Mouse (Mus musculus): Measurements from ENCODE around the gene Arhgdib. TPM values are rescaled to one million over a fixed set of nuclear protein-coding genes. Genes with fewer than 3 reads are reported as not detected.

Gene Arhgdib
- polyA plus RNA-seq, 2 experiments, result 84.5 to 122 TPM

DNA sequence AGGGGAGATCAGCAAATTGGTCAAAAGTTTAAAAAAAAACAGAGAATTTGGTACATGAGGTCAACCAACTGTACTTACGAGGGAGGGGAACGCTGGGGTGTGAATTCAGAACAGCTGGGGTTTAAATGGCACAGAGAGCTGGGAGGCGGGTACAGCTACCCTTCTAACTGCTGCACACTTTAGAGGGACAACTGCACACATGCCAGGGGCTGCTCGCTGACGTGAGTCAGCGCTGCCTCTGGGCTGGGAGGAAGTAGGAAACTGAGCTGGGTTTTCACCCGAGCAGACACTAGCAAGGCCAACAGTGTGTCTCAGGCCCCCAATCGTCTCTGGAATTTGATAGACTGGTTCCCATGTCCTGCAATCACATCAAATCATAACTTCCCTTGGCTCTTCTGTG lies 16.6 kb downstream of the Arhgdib start:
- no peak overlapping the region for H3K9ac ChIP-seq (replicated peaks)
- H3K9me3 ChIP-seq (ENCODE audit: control insufficient read depth, low read length), result no peaks in the 10 kb centered on the region
- no peaks in the 10 kb centered on the region for H3K4me1 ChIP-seq (replicated peaks; ENCODE audit: control insufficient read depth in 2 of 2, insufficient read depth in 2 of 2, low read length in 1 of 2)
- WGBS (ENCODE audit: insufficient replicate concordance), result 55% methylated on average over 8 of the region's 8 CpGs
- H3K4me3 ChIP-seq (ENCODE audit: insufficient read depth in 1 of 2, low read depth in 2 of 2, low read length in 2 of 2), result no peak overlapping the region
- ATAC-seq (ENCODE audit: insufficient read depth) (no peak), DNase-seq (ENCODE audit: low read depth in 3 of 3, low spot score in 3 of 3) (no peak)
- H3K4me2 ChIP-seq (ENCODE audit: low read depth), result no peak overlapping the region
- H3K27ac ChIP-seq, result no peak overlapping the region
- no peaks in the 10 kb centered on the region for H3K36me3 ChIP-seq (replicated peaks; ENCODE audit: control insufficient read depth, insufficient read depth, low read depth)
- no peak for TF ChIP-seq CTCF (IDR thresholded peaks at IDR 0.05; ENCODE audit: low read depth)
- no peak for TF ChIP-seq EP300 (IDR thresholded peaks at IDR 0.05; ENCODE audit: low read depth)
- no peaks in the 10 kb centered on the region for H3K27me3 ChIP-seq (ENCODE audit: control insufficient read depth, insufficient read depth, low read length)

DNA sequence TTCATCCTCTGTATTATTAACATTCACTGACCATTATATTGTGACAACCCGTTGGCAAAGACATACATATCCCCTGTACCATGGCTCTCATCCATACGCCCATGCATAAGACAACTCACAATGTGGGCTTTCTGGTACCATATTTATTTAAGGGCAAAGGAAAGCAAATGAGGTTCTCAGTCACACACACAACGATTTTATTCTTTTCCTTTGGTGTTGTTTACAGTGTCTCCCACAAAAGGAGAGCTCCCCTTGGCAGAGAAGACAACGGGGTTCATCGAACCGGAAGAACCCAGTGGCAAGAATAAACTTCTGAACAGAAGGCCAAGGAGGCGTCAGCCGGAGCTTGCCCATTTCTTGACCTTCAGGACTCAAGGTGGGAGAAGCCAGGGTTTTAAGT lies 18.2 kb downstream of the Arhgdib start, which contains the start of gene Pde6h:
Gene Pde6h, plus strand, starts transcription at position 301 of the 400 bp plus-strand sequence.
- no peak within 1 kb of the TSS for H3K4me2 ChIP-seq (ENCODE audit: low read depth)
- 78% methylated on average over 8 of the region's 8 CpGs for WGBS (ENCODE audit: insufficient replicate concordance)

DNA sequence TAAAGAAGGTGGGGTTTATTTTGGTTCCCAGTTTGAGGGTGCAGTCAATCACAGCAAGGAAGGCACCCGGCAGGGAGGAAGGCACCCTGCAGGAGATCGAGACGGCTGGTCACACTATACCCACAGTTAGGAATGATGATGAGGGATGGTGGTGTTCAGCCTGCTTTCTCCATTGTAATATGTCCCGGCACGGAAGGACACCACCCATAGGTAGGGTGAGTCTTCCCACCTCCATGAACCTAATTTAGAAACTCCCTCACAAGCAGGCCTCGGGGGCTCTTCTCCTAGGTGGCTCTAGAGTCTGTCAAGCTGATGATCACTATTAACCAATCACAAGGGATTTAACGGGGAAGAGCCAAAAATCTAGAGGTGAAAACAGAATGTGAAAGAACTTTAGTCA lies 18.8 kb downstream of the Arhgdib start:
- Histone ChIP-seq H3K9me3 (ENCODE audit: control insufficient read depth, low read length) (no peaks in the 10 kb centered on the region), H3K27me3 (ENCODE audit: control insufficient read depth, insufficient read depth, low read length) (no peaks in the 10 kb centered on the region), H3K4me1 (replicated peaks; ENCODE audit: control insufficient read depth in 2 of 2, insufficient read depth in 2 of 2, low read length in 1 of 2) (no peaks in the 10 kb centered on the region), H3K27ac (no peak overlapping the region), H3K4me2 (ENCODE audit: low read depth) (no peak overlapping the region), H3K36me3 (replicated peaks; ENCODE audit: control insufficient read depth, insufficient read depth, low read depth) (no peaks in the 10 kb centered on the region), H3K9ac (replicated peaks) (no peak overlapping the region), H3K4me3 (ENCODE audit: insufficient read depth in 1 of 2, low read depth in 2 of 2, low read length in 2 of 2) (no peak overlapping the region)
- TF ChIP-seq CTCF (IDR thresholded peaks at IDR 0.05; ENCODE audit: low read depth) (no peak), EP300 (IDR thresholded peaks at IDR 0.05; ENCODE audit: low read depth) (no peak)
- ATAC-seq (ENCODE audit: insufficient read depth), result no peak
- DNase-seq (ENCODE audit: low read depth in 3 of 3, low spot score in 3 of 3), result no peak
- WGBS (ENCODE audit: insufficient replicate concordance), result 74% methylated on average over 7 of the region's 7 CpGs

More for the DNA sequence above, 18.2 kb downstream of the Arhgdib start, which contains the start of gene Pde6h:
- no peak within 1 kb of the TSS for H3K9ac ChIP-seq (replicated peaks)
- no peaks in the 10 kb centered on the region for H3K36me3 ChIP-seq (replicated peaks; ENCODE audit: control insufficient read depth, insufficient read depth, low read depth)
- ATAC-seq (ENCODE audit: insufficient read depth), result no peak
- no peak within 1 kb of the TSS for H3K27ac ChIP-seq
- H3K4me3 ChIP-seq (ENCODE audit: insufficient read depth in 1 of 2, low read depth in 2 of 2, low read length in 2 of 2), result no peak within 1 kb of the TSS
- no peak for TF ChIP-seq EP300 (IDR thresholded peaks at IDR 0.05; ENCODE audit: low read depth)
- TF ChIP-seq CTCF (IDR thresholded peaks at IDR 0.05; ENCODE audit: low read depth), result no peak
- DNase-seq (ENCODE audit: low read depth in 3 of 3, low spot score in 3 of 3), result no peak
- no peaks in the 10 kb centered on the region for H3K4me1 ChIP-seq (replicated peaks; ENCODE audit: control insufficient read depth in 2 of 2, insufficient read depth in 2 of 2, low read length in 1 of 2)
- H3K9me3 ChIP-seq (ENCODE audit: control insufficient read depth, low read length), result no peaks in the 10 kb centered on the region
- no peaks in the 10 kb centered on the region for H3K27me3 ChIP-seq (ENCODE audit: control insufficient read depth, insufficient read depth, low read length)

- Histone ChIP-seq H3K4me2 (ENCODE audit: low read depth) (no peak within 1 kb of the TSS), H3K9ac (replicated peaks) (no peak within 1 kb of the TSS), H3K27ac (no peak within 1 kb of the TSS), H3K27me3 (ENCODE audit: control insufficient read depth, insufficient read depth, low read length) (no peaks in the 10 kb centered on the region), H3K36me3 (replicated peaks; ENCODE audit: control insufficient read depth, insufficient read depth, low read depth) (no peaks in the 10 kb centered on the region), H3K4me3 (ENCODE audit: insufficient read depth in 1 of 2, low read depth in 2 of 2, low read length in 2 of 2) (no peak within 1 kb of the TSS), H3K4me1 (replicated peaks; ENCODE audit: control insufficient read depth in 2 of 2, insufficient read depth in 2 of 2, low read length in 1 of 2) (no peaks in the 10 kb centered on the region), H3K9me3 (ENCODE audit: control insufficient read depth, low read length) (no peaks in the 10 kb centered on the region)
- WGBS (ENCODE audit: insufficient replicate concordance), result 58% methylated on average over 5 of the region's 5 CpGs
- ATAC-seq (ENCODE audit: insufficient read depth), result no peak
- DNase-seq (ENCODE audit: low read depth in 3 of 3, low spot score in 3 of 3), result no peak
- TF ChIP-seq CTCF (IDR thresholded peaks at IDR 0.05; ENCODE audit: low read depth) (no peak), EP300 (IDR thresholded peaks at IDR 0.05; ENCODE audit: low read depth) (no peak)
These were observed 19.6 kb downstream of the Arhgdib start, which contains the start of gene Erp27 for GRCm38 (mm10) chr6:136922080-136922479. TSS of gene Erp27 (minus strand) at chr6:136922180.

- 66% methylated on average over 7 of the region's 7 CpGs for WGBS (ENCODE audit: insufficient replicate concordance)
- H3K9ac ChIP-seq (replicated peaks), result no peak overlapping the region
- H3K9me3 ChIP-seq (ENCODE audit: control insufficient read depth, low read length), result no peaks in the 10 kb centered on the region
- no peaks in the 10 kb centered on the region for H3K4me1 ChIP-seq (replicated peaks; ENCODE audit: control insufficient read depth in 2 of 2, insufficient read depth in 2 of 2, low read length in 1 of 2)
- H3K4me3 ChIP-seq (ENCODE audit: insufficient read depth in 1 of 2, low read depth in 2 of 2, low read length in 2 of 2), result no peak overlapping the region
- TF ChIP-seq CTCF (IDR thresholded peaks at IDR 0.05; ENCODE audit: low read depth), result no peak
- TF ChIP-seq EP300 (IDR thresholded peaks at IDR 0.05; ENCODE audit: low read depth), result no peak
- H3K27me3 ChIP-seq (ENCODE audit: control insufficient read depth, insufficient read depth, low read length), result no peaks in the 10 kb centered on the region
- no peak for DNase-seq (ENCODE audit: low read depth in 3 of 3, low spot score in 3 of 3)
- no peak overlapping the region for H3K27ac ChIP-seq
- H3K4me2 ChIP-seq (ENCODE audit: low read depth), result no peak overlapping the region
- no peaks in the 10 kb centered on the region for H3K36me3 ChIP-seq (replicated peaks; ENCODE audit: control insufficient read depth, insufficient read depth, low read depth)
- no peak for ATAC-seq (ENCODE audit: insufficient read depth)
These were observed 20.1 kb downstream of the Arhgdib start for GRCm38 (mm10) chr6:136921601-136922000.
